Mouse (Mus musculus): ENCODE measurements at regions not wholly inside any gene's neighbourhood (a gene's known extent, or its start where the extent isn't known, plus 50 kb on each side); places are given as distances from the start of the nearest gene placed in this dataset.

GRCm38 (mm10) chr10:87639339-87639738 lies 117.7 kb downstream of the Pah start:
- DNase-seq (ENCODE audit: low spot score), result no peak

- DNase-seq (ENCODE audit: low spot score), result peak; percentile 59
These were observed 127.5 kb downstream of the Pah start for GRCm38 (mm10) chr10:87649091-87649490.

- no peak for DNase-seq (ENCODE audit: low spot score)
These were observed 130.6 kb downstream of the Pah start for GRCm38 (mm10) chr10:87652139-87652740.

- no peak for DNase-seq (ENCODE audit: low spot score)
These were observed 132.5 kb downstream of the Pah start for GRCm38 (mm10) chr10:87654112-87654511.

GRCm38 (mm10) chr10:87666020-87666718 lies 144.6 kb downstream of the Pah start:
- DNase-seq (ENCODE audit: low spot score), result no peak

- peak; percentile 12 for DNase-seq (ENCODE audit: low spot score)
These were observed 145.3 kb downstream of the Pah start for GRCm38 (mm10) chr10:87666719-87667387.

- peak; percentile 25 for DNase-seq (ENCODE audit: low spot score)
These were observed 146.1 kb downstream of the Pah start for GRCm38 (mm10) chr10:87667651-87668140.

GRCm38 (mm10) chr10:87674740-87675420 lies 153.3 kb downstream of the Pah start:
- peak; percentile 53 for DNase-seq (ENCODE audit: low spot score)

- peak; percentile 35 for DNase-seq (ENCODE audit: low spot score)
These were observed 154.6 kb downstream of the Pah start for GRCm38 (mm10) chr10:87676041-87676672.

- no peak for DNase-seq (ENCODE audit: low spot score)
These were observed 157.4 kb downstream of the Pah start for GRCm38 (mm10) chr10:87678984-87679383.

GRCm38 (mm10) chr10:87686311-87686710 lies 164.7 kb downstream of the Pah start:
- DNase-seq (ENCODE audit: low spot score), result peak; percentile 37

- DNase-seq (ENCODE audit: low spot score), result no peak
These were observed 165.2 kb downstream of the Pah start for GRCm38 (mm10) chr10:87686785-87687184.

GRCm38 (mm10) chr10:87687844-87688243 lies 166.2 kb downstream of the Pah start:
- DNase-seq (ENCODE audit: low spot score), result peak; percentile 50

GRCm38 (mm10) chr10:87690831-87691230 lies 167.2 kb upstream of the Igf1 start:
- peak; percentile 77 for DNase-seq (ENCODE audit: low spot score)

- DNase-seq (ENCODE audit: low spot score), result no peak
These were observed 161.6 kb upstream of the Igf1 start for GRCm38 (mm10) chr10:87696485-87696884.

- no peak for DNase-seq (ENCODE audit: low spot score)
These were observed 146.9 kb upstream of the Igf1 start for GRCm38 (mm10) chr10:87711209-87711608.

- peak; percentile 44 for DNase-seq (ENCODE audit: low spot score)
These were observed 146.3 kb upstream of the Igf1 start for GRCm38 (mm10) chr10:87711798-87712197.

- DNase-seq (ENCODE audit: low spot score), result no peak
These were observed 142.0 kb upstream of the Igf1 start for GRCm38 (mm10) chr10:87715874-87716600.

- peak; percentile 44 for DNase-seq (ENCODE audit: low spot score)
These were observed 140.9 kb upstream of the Igf1 start for GRCm38 (mm10) chr10:87717156-87717555.

GRCm38 (mm10) chr10:87718491-87718890 lies 139.6 kb upstream of the Igf1 start:
- DNase-seq (ENCODE audit: low spot score), result peak; percentile 53

GRCm38 (mm10) chr10:87719978-87720377 lies 138.1 kb upstream of the Igf1 start:
- no peak for DNase-seq (ENCODE audit: low spot score)

All from adipocyte (in vitro differentiated cells).